Mouse (Mus musculus): ENCODE measurements at regions not wholly inside any gene's neighbourhood (a gene's known extent, or its start where the extent isn't known, plus 50 kb on each side); places are given as distances from the start of the nearest gene placed in this dataset.

GRCm38 (mm10) chr4:98200701-98201100 is 182.4 kb downstream of the Tm2d1 start:
- no peak for DNase-seq (ENCODE audit: low spot score)

- no peak for DNase-seq (ENCODE audit: low spot score)
Measured at GRCm38 (mm10) chr4:98190318-98190717, 192.8 kb downstream of the Tm2d1 start.

GRCm38 (mm10) chr4:98189894-98190293 is 193.2 kb downstream of the Tm2d1 start:
- no peak for DNase-seq (ENCODE audit: low spot score)

- no peak for DNase-seq (ENCODE audit: low spot score)
Measured at GRCm38 (mm10) chr4:98188944-98189343, 194.2 kb downstream of the Tm2d1 start.

GRCm38 (mm10) chr4:98187038-98187437 is 196.1 kb downstream of the Tm2d1 start:
- DNase-seq (ENCODE audit: low spot score): no peak

GRCm38 (mm10) chr4:98182053-98182355 is 201.1 kb downstream of the Tm2d1 start:
- DNase-seq (ENCODE audit: low spot score): peak; percentile 18

- DNase-seq (ENCODE audit: low spot score): no peak
Measured at GRCm38 (mm10) chr4:98181185-98182052, 201.7 kb downstream of the Tm2d1 start.

- DNase-seq (ENCODE audit: low spot score): no peak
Measured at GRCm38 (mm10) chr4:98180336-98180735, 202.8 kb downstream of the Tm2d1 start.

Measured in urinary bladder, postnatal 14 days (tissue).